Mouse (Mus musculus) testis, postnatal 14 days (tissue): Measurements from ENCODE around the gene Kdelr3.

Experiments used
- DNase-seq: peaks from one replicate; pipeline ENCODE4 v3.0.0; 2021; ENCODE audit warnings: low spot score

Gene Kdelr3

DNA sequence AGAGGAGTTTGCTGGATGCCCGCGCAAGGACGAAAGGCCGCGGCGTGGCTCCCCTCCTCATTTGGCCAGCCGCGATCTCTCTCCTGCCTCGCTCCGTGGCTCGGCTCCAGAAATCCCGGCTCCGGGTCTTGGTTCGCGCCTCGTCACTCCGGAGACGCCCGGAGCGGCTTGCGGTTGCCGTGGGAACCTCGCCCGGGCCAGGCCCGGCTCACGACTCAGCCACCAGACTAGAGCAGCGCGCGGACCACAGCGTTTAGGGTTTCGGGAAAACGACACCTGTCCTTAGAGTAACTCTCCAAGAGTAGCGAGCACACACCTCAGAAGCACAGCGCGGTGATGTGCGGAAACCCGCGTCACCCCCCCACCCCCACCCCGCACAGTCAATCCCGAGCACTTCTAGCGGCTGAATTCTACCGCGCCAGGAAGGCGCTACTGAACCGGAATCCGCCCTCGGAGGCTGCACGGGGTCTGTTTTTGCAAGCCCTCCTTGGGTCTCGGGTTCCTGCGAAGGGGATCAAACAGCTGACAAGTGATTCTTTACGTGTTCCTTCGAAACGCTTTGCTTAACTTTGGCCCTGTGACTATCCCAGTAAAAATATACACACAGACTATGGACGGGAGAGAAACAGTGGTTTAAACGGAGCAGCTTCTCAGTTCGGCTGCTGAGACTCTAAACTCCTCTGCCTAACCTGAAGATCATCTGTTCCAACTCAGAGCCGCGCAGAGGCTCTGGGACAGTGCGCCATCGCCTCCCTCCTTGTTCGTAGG lies 4.5 kb upstream of the Kdelr3 start:
- DNase-seq, result peak; percentile 84

DNA sequence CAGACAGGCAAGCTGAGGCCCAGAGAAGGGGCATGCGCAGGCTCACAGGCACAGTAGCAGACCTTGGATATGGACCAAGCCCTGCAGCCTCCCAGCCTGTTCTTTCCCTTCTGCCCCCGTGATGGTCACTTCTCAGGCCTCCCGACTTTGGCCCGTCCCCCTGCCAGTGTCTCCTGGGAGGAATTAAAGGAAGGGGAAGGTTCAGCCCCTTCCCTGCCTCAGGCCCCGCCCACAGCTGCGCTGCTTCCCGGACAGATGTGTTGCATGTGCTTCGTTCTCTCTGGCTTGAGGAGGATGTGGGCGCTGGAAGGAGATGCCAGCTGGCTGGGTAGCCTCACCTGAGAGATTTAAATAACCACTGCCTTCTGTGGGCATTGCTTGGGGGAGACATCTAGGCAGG lies 2.3 kb upstream of the Kdelr3 start:
- DNase-seq, result peak; percentile 53

DNA sequence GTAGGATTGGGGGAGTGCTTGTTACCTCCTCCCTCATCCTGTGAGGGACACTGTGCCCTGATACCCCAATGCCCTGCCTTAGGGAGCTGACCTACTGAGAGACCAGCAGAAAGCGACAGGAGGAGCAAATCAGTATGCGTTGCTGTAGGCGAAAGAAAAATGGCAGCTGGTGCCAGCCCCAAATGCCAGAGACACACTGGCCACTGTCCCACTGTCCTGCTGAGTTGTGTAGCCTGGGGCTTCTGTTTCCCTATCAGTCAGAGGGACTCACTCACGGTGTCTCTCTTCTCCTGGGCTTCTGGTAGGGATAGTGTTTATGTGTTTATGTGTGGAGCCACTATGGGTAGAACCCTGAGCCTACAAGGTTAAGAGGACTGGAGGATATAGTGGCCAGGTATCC lies 1.5 kb downstream of the Kdelr3 start:
- no peak for DNase-seq

DNA sequence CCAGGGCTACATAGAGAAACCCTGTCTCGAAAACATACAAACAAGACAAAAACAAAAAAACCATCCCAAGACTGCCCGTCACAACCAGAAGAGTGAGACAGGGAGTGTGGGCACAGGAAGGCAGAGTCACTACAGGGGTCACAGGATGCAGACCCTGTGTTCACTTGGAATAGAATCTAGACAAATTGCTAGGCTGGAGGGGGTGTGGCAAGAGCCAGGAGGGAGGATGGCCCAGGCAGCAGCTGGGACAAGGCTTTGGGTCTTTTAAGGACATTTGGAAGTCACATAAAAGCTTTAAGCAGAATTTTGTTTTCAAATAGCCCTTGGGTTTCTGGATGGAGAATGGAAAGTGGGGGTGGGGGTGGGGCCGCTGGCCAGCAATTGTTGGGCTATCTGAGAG lies 2.4 kb downstream of the Kdelr3 start:
- DNase-seq, result no peak

DNA sequence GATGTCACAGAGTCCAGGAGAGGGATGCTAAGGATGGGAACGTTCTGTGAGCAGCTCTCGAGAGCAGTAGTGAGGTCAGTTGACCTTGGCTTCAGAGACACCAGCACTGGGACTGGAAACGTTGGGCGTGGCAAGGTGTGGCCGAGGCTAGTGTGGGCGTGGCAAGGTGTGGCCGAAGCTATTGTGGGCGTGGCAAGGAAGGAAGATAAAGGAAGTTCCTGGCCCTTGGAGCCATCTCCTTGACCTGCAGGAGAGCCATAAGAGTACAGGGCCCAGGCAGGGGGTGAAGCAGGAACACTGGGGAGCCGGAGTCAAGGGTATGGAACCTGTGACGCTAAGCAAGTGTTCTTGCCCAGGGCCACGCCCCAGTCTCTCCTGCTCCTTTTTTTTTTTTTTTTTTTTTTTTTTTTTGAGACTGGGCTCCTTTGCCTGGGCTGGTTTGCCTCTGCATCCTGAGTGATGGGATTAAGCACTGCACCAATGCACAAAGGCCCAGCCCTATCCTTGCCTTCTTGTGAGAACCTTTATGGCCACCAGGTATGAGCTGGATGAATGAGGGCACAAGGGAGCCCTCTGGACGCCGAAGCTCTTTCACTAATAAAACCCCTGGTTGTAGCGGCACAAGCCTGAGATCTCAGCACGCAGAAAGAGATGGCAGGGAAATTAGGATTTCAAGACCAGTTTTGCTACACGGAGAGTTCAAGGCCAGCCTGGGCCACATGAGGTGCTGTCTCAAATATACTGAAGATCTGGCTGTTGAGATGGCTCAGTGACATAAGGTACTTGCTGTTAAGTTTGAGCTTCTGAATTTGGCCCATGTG lies 3.4 kb downstream of the Kdelr3 start:
- DNase-seq, result no peak

DNA sequence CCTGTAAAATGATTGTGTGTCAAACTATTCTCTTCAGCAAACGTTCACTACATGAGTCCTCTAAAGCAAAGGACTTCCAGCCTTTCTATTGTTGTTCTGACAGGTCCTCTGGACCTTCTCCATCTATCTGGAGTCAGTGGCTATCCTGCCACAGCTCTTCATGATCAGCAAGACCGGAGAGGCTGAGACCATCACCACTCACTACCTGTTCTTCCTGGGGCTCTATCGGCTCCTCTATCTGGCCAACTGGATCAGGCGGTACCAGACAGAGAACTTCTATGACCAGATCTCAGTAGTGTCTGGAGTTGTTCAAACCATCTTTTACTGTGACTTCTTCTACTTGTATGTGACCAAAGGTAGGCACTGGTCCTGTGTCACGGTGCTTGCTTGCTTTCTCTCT lies 9.4 kb downstream of the Kdelr3 start:
- no peak for DNase-seq

DNA sequence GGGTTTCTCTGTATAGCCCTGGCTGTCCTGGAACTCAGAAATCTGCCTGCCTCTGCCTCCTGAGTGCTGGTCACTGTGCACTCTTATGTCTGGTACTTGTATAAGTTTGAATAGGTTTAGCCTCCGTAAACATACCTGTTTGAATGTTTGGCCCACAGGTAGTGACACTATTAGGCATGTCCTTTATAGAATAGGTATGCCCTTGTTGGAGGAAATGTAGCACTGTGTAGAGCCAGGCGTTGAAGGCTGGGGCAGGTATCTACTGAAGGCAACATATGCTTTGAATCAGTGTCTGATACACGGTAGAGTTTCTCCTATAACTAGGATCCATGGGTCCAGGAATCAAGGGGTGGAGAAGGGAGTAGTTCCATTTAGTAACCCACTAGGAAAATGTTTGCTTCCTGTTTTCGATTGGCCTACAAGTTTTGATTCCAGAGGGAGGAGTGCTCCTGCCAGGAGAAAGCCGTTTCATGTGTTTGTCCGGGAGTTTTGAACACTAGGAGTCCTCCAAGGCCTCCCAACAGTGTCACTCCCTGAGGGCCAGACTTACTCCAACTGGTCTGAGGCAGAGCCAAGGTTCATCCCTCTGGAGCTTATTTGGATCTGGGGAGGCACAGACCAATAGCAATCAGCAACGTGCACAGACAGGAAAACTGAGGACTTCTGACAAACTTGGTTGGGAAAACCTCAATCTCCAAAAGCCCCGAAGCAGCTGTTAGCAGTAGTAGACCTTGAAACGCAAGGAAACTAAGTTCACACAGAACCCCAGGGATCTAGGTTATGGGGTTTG lies 10.0 kb downstream of the Kdelr3 start:
- no peak for DNase-seq

DNA sequence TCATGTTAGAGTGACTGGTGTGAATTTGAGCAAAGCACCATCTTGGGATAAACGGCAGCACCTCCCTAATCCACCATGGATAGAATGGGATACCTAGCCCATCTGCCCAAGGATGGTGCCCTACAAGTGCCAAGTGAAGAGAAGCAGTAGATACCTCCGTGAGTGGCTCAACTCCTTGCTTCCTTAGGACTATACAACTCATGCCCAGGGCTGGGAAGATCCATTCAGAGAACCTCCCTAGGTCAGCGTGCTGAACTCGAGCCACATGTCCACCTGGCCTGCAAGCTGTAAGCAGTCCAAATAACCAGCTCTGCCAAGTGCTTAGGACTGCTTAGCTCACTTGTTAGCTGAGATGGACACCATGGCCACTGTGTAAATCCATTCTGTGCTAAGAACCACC lies 11.0 kb downstream of the Kdelr3 start:
- DNase-seq, result no peak

DNA sequence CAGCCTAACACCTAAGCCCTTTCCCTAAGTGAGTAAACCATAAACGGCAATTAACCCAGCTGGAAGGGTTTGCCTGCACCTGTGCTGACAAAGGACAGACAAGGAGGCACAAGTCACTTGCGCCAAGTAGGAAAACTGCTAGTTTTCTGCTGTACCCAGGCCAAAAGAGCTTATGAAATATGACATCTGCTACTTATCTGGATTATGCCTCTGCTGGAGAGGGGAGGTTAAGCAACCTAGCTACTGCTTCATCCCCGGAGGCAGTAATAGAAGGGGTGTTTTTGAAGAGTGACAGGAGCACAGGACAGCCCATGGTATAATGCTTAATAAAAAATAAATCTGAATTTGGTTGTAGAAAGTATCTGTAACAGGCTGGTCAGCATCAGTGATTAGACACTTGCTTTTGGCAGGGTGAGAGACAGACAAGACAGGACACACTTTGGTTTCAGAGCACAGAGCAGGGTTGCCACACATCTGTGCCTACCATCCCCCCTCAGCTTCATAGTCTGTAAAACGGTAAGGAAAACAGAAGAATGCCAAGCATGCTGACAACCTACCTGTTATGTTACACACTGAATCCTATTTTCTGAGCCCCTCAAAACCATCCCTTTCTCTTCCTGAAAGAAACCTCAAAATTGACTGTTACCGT lies 11.9 kb downstream of the Kdelr3 start:
- DNase-seq, result no peak

DNA sequence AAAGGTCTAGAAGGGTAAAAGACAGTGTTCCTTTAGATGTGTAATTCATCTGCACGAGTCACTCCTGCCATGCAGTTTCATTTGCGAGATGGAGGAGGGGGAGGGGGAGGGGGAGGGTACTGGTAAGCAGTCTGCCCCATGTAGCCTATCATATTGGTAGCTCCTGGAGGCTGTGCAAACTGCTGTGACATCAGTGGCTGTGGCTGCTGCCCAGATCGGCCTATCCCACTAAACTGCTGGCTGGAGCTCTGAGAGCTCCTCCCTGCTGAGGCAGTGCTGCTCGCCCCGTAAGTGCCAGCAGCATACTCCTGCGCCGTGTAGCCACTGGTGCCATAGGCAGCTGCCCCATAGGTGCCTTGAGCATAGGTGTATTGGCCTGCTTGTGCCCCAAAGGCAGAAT lies 13.7 kb downstream of the Kdelr3 start:
- no peak for DNase-seq

DNA sequence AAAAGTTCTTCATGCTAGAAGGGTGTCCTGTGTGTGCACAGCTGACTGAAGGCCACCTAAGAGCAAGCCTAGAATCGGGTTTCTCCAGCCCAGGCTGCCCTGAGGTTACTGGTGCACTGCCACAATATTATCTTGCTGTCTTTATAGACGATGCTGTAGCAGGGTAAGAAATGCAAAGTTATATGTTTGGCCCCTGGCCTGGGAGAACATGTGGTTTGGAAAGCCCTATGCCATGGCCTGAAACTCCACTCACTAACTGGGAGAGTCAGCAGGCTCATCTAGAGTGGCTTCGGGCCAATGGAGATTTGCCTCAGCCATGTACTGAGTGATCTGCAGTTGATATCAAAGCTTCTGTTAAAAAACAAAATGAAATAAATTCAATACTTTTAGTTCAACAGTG lies 17.6 kb downstream of the Kdelr3 start:
- DNase-seq, result no peak

DNA sequence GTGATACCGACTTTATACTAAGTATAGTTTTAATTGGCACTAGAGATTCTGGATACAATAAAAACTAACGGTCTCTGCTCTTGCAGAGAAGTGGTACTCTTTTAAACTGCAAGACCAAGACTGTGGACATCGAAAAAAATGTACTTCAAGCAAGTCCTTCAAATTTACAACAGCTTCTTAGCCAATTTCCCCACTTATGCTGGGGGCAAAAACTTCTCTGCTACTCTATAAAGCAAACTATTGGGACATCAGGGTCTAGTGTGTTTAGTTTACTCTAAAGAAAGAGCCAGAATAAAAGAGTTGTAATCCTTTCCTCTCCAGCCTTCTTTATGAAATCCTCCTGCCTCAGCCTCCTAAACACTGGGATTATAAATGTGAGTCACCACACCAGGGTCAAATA lies 27.8 kb downstream of the Kdelr3 start:
- no peak for DNase-seq

DNA sequence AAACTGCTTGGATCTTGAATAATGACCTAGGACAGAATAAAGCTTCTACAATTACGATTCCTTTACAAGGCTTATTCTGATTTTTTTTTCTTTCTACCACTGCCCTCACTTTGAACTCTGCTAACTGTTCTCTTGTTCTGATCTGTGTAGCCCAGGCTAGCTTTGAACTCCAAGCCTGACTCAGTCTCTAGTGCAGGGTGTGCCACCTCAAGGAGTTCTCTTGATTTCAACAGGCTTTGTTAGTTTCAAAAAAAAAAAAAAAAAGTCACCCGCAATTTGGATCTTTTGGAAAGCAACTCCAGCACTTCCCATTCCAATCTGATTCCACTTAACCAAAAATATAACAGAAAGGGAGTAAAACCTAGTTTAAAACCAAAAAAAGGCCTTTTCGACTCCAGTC lies 29.3 kb downstream of the Kdelr3 start:
- no peak for DNase-seq

DNA sequence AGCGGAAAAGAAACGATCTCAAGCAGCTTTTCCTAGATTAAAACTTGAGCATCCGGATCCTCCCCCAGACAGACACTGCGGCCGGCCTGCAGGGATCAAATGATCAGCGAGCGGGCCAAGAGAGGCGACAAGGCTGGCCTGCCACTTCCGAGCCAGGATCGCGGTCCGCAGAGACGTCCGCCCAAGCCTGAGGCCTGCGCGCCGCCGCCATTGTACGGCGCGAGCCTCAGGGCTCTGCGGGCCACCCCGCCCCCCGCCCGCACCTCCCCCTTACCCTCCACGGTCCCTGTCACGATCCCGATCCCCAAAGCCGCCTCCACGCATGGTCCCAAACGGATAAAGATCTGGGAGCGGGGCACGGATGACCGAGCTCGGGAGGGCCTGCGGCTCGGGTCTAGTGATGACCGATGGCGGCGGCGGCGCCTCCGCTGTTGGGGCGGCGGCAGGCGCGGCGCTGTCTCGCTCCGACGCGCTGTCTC lies 29.7 kb downstream of the Kdelr3 start:
- peak; percentile 81 for DNase-seq

DNA sequence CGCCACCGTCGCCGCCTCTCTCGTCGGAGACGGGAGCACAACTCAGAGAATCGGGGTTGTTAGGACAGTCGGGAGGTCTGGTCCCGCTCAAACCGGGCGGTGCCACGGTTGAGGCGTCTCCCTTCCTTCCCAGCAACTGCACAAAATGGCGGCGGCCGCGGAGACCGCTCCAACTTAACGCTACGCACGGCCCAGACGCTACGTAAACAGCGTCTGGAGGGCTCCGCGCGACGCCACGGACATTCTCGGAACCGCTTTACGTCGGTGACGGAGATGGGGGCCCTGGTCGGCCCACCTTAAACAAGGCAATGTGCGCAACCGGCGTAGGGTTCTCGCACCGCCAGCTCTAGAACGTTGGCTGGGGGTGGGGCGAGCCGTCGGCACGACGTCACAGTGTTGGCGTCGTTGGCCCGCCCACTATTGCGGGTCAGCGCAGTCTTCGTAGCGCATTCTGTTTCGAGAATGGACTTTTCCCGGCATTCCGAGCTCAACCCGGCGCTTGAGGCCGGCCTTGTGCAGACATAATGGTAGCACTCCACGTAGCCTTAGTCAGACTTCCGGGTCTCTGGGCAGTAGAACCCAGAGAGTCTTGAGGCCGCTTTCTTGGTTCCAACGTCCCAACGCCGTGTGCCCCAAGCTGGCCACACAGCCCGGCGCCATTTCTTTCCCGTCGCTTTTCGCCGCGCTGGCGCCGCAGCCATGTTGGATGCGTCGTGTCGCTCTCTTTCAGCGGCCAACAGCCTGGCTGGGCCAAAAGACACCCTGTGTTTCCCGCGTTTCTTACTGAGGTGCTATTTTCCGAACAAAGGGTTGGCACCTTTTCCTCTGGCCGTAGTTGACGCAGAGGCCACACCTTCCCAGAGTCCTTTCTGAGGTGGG lies 30.4 kb downstream of the Kdelr3 start, which contains the start of gene Ddx17:
Ddx17 (minus strand) TSS at position 332 of the 879 bp plus-strand sequence.
- DNase-seq, result peak; percentile 97

DNA sequence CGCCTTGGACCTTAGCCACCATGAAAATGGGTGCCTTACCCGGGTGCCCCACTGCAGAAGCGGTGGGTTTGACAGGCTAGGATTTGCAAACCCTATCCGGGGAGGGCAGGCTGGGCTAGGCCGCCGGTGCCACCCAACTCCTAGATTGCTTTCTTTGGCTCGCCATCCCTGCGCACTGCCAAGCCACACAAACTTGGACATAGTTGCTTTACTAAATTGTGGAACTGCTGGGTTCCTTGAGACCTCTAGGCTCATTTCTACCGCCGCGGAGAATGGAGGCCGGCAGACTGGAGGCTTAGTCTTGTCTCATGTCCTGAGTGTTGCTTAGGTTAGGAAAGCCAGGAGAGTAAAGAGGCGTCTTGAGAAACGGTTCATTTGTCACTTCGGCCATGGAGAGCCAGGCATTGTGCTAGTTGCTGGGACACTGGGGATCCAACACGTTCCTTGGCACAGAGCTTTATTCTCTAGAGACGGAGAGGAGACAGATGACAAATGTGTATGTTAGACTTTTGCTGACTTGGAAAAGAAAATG lies 31.1 kb downstream of the Kdelr3 start:
- no peak for DNase-seq

DNA sequence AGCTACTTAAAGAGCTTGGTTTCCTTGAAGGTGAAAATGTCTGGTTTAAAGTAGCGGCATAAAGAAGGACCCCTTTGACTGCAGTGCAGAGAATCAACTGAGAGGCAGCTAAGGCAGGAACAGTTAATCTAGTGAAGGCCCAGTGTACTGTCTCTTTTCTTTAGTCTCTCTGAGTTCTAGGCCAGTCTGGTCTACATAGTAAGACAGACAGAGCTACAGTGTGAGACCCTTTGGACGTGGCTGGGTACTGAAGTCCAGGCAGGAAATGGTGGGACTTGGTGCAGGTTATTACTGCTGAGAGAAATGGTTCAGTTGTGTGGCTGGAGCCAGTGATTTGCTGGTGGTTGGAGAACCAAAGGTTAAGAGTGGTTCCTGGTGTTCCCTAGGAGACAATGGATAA lies 32.0 kb downstream of the Kdelr3 start:
- no peak for DNase-seq

DNA sequence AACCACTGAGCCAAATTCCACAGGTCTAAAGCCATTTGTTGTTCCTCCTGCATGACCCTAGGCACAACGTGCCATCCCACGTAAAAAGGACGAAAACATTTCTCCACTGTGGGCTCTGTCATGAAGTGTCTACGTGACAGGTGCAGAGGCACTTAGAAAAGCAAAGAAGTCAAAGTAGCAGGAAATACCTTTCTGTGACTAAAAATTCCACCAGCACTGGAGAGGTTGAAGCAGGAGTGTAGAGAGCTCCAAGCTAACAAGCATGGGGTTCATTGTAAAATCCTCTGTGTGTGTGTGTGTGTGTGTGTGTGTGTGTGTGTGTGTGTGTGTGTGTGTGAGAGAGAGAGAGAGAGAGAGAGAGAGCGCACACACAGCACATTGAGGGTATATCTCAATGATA lies 36.4 kb downstream of the Kdelr3 start:
- DNase-seq, result no peak

DNA sequence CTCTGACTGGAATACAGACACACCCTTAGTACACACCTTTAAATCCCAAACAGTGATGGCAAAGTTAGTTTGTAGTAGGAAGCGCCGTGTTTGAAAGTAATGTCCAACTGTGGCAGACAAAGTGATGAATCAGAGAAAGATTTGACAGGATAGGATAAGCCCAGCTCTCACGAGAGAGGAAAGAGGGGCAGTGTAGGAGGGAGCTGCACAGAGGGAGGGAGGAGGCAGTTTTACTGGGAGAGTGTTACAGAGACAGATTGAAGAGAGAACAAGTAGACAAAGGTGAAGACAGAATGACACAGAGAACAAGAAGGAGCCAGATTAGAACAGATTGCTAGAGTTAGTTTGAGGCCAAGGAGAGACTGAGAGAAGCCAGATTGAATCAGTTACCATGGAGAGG lies 43.4 kb downstream of the Kdelr3 start:
- DNase-seq, result no peak

DNA sequence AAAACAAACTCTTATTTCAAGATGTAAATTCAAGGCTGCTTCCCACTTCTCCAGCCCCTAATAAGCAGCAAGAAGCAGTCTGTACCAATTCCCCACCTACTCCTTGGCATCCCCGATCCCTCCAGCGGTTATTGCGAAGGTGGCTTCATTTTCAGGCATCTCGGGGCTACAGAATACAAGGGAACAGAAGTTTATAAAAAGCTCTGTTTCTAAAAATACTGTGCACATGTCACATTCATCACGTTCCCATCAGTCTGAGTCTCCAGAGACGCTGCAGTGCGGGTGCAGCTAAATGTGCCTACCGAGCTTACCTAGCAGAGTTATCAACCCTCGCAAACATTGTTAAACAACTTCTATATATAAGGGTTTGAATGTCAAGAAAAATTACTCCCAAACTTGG lies 46.2 kb downstream of the Kdelr3 start:
- no peak for DNase-seq
